Mouse (Mus musculus) cerebellum, postnatal 10 days (tissue): ENCODE results near the gene Aldh8a1.
A peak's percentile ranks its signal among the peaks of the same experiment; 100 is the strongest.

Experiments
- DNase-seq, 2 experiments: peaks; one replicate each; pipeline ENCODE4 v3.0.0; 2021; ENCODE audit warnings: mixed read lengths in 2 of 2

Aldh8a1 gene

GRCm38 (mm10) chr10:21376682-21377473 lies at the start of gene Aldh8a1:
TSS of gene Aldh8a1 (plus strand) at chr10:21377291.
- no peak for DNase-seq

- no peak for DNase-seq
Measured at GRCm38 (mm10) chr10:21327605-21328135, 49.4 kb upstream of the Aldh8a1 start.

DNA sequence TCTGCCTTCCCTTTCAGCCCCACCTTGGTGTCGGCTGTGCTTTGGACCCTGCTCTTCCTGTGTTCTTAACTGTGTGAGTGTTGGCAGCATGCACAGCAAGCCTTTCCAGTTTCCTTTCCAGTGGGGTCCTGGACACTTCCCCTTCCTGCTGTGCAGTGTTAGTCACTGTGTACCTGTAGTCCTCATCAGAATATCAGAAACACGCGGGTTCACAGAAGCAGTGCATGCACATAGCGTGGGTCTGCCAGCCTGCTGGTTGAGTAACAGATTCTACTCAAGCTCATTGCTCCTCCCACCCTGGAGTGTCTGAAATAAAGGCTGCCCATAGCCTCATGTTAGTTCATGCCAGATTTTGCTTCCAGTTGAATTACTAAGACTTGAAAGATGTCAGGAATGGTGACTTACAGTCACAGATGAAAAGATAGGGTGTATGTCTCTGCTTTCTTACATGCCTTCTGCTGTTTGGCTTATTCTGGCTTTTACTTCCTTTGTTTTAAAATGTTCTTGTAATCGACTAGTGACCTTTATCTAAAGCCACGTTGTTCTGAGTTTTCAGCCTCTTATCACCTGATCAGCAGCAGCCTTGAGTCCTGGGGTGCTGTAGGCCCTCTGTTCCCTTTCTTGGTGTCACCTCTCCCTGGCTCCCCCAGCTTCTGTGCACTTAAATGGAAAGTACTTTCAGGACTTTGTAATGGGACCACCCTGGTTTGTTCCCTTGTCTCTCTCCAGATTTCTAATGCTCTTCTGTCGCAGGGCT lies 42.6 kb upstream of the Aldh8a1 start:
- DNase-seq, result peak; percentile 11 to 22

DNA sequence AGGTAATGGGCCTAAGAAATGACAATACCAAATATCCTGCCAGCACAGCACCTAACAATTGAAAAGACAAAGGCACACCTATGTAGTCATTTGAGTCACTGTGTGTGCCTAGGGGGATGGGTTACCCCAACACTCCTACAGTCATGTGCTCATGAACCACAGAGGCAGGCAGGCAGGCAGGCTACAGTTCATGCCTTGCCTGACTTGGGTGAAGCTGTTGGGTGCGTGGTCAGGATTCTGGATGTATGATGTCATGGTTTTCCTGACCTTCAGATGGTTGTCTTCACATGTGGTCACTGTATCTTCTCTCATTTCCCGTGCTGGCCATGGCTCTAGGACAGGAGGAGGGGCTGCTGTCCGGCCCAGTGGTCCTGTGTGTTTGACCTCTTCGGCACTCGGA lies 41.6 kb upstream of the Aldh8a1 start:
- DNase-seq, result no peak

- peak; percentile 30 to 46 for DNase-seq
Measured at GRCm38 (mm10) chr10:21337191-21337590, 39.9 kb upstream of the Aldh8a1 start.

GRCm38 (mm10) chr10:21341706-21342105 lies 35.4 kb upstream of the Aldh8a1 start:
- no peak for DNase-seq

- DNase-seq, result no peak
Measured at GRCm38 (mm10) chr10:21342331-21343005, 34.6 kb upstream of the Aldh8a1 start.

GRCm38 (mm10) chr10:21347332-21347731 lies 29.8 kb upstream of the Aldh8a1 start:
- peak; percentile 55 to 68 for DNase-seq

- DNase-seq, result no peak
Measured at GRCm38 (mm10) chr10:21349449-21349848, 27.6 kb upstream of the Aldh8a1 start.

- no peak for DNase-seq
Measured at GRCm38 (mm10) chr10:21349946-21350345, 27.1 kb upstream of the Aldh8a1 start.

GRCm38 (mm10) chr10:21350531-21351515 lies 26.3 kb upstream of the Aldh8a1 start:
- no peak for DNase-seq

GRCm38 (mm10) chr10:21351766-21352165 lies 25.3 kb upstream of the Aldh8a1 start:
- no peak for DNase-seq

- DNase-seq, result no peak
Measured at GRCm38 (mm10) chr10:21353890-21354289, 23.2 kb upstream of the Aldh8a1 start.

DNA sequence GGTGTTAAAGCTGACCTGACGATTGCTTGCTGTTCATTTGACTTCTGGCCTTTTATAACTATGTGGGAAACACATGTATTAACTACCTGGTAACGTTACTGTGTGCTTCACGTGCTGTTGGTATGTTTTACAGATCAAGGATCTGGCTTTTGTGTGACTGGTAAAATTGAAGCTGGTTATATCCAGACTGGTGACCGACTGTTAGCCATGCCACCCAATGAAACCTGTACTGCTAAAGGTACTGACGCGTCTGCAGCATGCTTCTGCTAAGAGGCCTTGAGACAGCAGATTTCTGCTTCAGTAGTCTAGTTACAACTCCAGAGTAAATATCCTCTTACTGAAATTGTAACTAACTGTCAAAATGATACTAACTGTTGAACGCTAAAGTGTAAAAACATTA lies 22.6 kb upstream of the Aldh8a1 start:
- no peak for DNase-seq

DNA sequence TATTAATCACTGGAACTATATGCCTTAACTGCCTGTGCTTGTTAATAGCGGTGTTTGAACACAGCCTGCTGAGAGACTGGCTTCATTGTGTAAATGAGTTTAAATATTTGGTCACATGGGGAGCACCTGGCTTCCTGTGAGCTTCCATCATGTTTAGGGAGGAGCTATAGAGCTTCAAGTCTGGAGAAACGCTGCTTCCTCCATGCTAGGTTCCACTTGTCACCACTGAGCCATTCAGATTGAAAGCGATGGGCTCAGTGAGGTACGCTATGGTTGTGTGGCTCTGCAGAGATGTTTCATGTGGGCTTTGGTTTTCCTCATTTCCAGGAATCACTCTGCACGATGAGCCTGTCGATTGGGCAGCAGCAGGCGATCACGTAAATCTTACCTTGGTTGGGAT lies 19.1 kb upstream of the Aldh8a1 start:
- no peak for DNase-seq

GRCm38 (mm10) chr10:21359086-21359485 lies 18.0 kb upstream of the Aldh8a1 start:
- no peak for DNase-seq

GRCm38 (mm10) chr10:21361871-21362270 lies 15.2 kb upstream of the Aldh8a1 start:
- peak; percentile 25 to 45 for DNase-seq

DNA sequence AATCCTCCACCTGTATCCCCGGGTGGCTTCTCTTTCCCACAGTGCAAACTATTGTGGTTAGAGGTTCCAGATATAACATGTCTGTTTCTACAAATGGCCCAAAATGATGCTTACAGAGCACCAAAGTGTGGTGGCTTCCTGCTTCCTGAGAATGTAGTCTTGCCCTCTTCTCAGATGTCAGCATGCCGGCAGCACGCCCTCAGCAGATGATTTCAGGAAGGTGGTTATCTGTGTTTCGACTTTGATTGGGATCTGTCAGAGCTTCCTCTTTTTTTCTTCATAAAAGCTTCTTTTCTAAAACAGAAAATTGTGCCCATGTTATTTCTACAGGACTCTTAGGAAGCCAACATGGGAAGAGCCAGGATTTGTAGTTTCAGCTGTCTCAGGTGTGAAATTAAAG lies 13.8 kb upstream of the Aldh8a1 start:
- DNase-seq, result no peak

DNA sequence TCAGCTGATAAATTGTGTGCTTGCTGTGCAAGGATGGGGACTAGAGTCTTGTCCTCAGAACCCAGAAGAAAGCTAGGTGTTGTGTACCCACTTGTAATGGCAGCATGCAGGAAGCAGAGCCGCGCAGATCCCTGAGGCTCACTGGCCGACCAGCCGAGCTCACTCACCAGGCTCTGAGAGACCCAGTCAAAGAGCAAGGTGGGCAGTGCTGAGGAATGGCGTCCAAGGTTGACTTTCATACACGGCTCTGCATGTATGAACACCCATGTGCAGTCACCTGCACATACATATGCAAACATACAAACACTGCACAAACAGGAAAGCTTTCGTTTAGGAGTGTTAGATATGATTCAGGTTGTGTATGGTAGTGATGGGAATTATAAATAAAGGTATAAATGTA lies 12.1 kb upstream of the Aldh8a1 start:
- no peak for DNase-seq

- no peak for DNase-seq
Measured at GRCm38 (mm10) chr10:21365897-21366296, 11.2 kb upstream of the Aldh8a1 start.

DNA sequence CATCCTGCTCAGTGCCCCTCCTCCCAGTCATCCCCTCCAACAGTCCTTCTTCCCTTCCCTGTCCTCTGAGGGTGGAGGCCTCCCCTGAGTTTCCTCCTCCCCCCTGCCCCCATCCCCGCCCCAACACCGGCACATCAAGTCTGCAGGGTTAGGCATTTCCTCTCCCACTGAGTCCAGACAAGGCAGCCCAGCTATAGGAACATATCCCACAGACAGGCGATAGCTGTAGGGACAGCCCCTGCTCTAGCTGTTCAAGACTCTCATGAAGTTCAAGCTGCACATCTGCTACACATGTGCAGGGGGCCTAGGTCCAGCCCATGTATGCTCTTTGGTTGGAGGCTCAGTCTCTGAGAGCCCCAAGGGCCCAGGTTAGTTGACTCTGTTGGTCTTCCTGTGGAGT lies 10.6 kb upstream of the Aldh8a1 start:
- no peak for DNase-seq

DNA sequence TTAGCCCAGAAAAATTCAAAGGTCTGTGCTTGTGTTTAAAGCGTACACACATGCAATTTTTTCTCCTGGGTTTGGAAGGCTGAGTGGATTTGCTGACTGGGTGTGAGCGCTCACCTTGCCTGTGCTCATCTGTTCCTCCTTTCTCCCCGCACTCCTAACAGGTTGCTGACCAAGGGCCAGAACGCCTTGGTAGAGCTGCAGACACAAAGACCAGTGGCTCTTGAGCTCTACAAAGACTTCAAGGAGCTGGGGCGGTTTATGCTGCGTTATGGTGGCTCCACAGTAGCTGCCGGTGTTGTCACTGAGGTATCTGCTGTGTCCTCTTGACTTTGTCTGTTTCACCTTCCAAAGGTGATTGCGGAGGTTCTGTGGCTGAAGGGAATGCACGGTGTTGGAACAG lies 9.6 kb upstream of the Aldh8a1 start:
- no peak for DNase-seq
